Mouse (Mus musculus): ENCODE measurements around the gene Gtf2ird1.

DNA sequence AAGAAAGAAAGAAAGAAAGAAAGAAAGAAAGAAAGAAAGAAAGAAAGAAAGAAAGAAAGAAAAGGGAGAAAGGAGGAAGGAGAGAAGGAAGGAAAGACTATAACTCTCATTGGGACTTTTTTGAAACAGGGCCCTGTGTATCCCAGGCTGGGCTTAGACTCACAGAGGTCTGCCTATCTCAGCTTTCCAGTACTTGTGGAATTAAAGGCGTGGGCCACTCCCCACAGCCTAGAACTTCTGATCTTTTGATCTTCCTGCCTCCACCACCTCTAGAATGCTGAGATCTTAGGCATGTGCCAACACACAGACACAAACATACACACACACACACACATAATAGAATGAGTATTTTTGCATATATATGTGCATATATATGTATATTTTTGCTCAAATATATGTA, 8.7 kb upstream of the Gtf2ird1 start:
- no peak for TF ChIP-seq CTCF (IDR thresholded peaks at IDR 0.05; ENCODE audit: low read depth, low read length)
- no peak for TF ChIP-seq POLR2A (IDR thresholded peaks at IDR 0.05; ENCODE audit: extremely low read depth, insufficient read depth, low read length)
